Mouse (Mus musculus) ovary, adult 18-20 months (tissue): Measurements from ENCODE around the gene Cebpe.

Experiments used
- DNase-seq: peaks from one replicate; pipeline ENCODE4 v3.0.0; 2022; ENCODE audit warnings: low spot score, mixed read lengths

The Cebpe gene

GRCm38 (mm10) chr14:54721711-54722110 is 9.7 kb upstream of the Cebpe start:
- no peak for DNase-seq

GRCm38 (mm10) chr14:54720654-54721350 is 8.8 kb upstream of the Cebpe start:
- DNase-seq: no peak

GRCm38 (mm10) chr14:54720041-54720440 is 8.1 kb upstream of the Cebpe start:
- DNase-seq: no peak

GRCm38 (mm10) chr14:54715402-54715801 is 3.4 kb upstream of the Cebpe start:
- no peak for DNase-seq

- no peak for DNase-seq
Measured at GRCm38 (mm10) chr14:54714617-54715081, 2.7 kb upstream of the Cebpe start.

GRCm38 (mm10) chr14:54714121-54714520 is 2.1 kb upstream of the Cebpe start:
- DNase-seq: peak; percentile 29

GRCm38 (mm10) chr14:54712861-54713260 is 887 bp upstream of the Cebpe start:
- no peak for DNase-seq

GRCm38 (mm10) chr14:54709054-54709453 is 2.9 kb downstream of the Cebpe start:
- no peak for DNase-seq

- no peak for DNase-seq
Measured at GRCm38 (mm10) chr14:54706589-54707320, 5.2 kb downstream of the Cebpe start.

- DNase-seq: peak; percentile 63
Measured at GRCm38 (mm10) chr14:54705844-54706243, 6.1 kb downstream of the Cebpe start.

- DNase-seq: no peak
Measured at GRCm38 (mm10) chr14:54703207-54703606, 8.8 kb downstream of the Cebpe start.

GRCm38 (mm10) chr14:54701298-54701697 is 10.7 kb downstream of the Cebpe start:
- peak; percentile 50 for DNase-seq

GRCm38 (mm10) chr14:54699586-54699985 is 12.4 kb downstream of the Cebpe start:
- no peak for DNase-seq

- no peak for DNase-seq
Measured at GRCm38 (mm10) chr14:54698733-54699132, 13.2 kb downstream of the Cebpe start, which contains the start of gene Gm29776. Gm29776 (minus strand) TSS chr14:54698833.

- no peak for DNase-seq
Measured at GRCm38 (mm10) chr14:54696752-54697151, 15.2 kb downstream of the Cebpe start.

- no peak for DNase-seq
Measured at GRCm38 (mm10) chr14:54695042-54695441, 16.9 kb downstream of the Cebpe start.

GRCm38 (mm10) chr14:54687251-54687650 is 24.7 kb downstream of the Cebpe start:
- no peak for DNase-seq

- peak; percentile 99 for DNase-seq
Measured at GRCm38 (mm10) chr14:54686522-54687143, 25.3 kb downstream of the Cebpe start, which contains the start of gene Acin1. Acin1 (minus strand) TSS chr14:54686931.

GRCm38 (mm10) chr14:54686063-54686521 is 25.9 kb downstream of the Cebpe start, which contains the start of gene 1700123O20Rik:
1700123O20Rik (plus strand) TSS chr14:54686216.
- DNase-seq: peak; percentile 74

- DNase-seq: no peak
Measured at GRCm38 (mm10) chr14:54685471-54685870, 26.5 kb downstream of the Cebpe start.

GRCm38 (mm10) chr14:54682396-54682795 is 29.6 kb downstream of the Cebpe start:
- no peak for DNase-seq

GRCm38 (mm10) chr14:54678657-54679304 is 33.2 kb downstream of the Cebpe start:
- no peak for DNase-seq
